Mouse (Mus musculus) thymus, adult 2 months (tissue): ENCODE results near the gene Sirt4. TPM values are rescaled to one million over a fixed set of nuclear protein-coding genes. Genes with fewer than 3 reads are reported as not detected.
"Not testable (repeated sequence)": the region's sequence is repeated elsewhere in the genome, so short reads cannot be mapped to it uniquely, and the experiment has no call there.

ENCODE experiments used
- DNase-seq: peaks from one replicate; pipeline ENCODE4 v3.0.0; 2021
- H3K27ac ChIP-seq: fragments of 200-500 bp; 2 replicates; pipeline ENCODE4 v1.5.1; 2012; ENCODE audit warnings: low read length, control low read depth; ENCODE audit not compliant: control insufficient read depth, insufficient read depth
- H3K27me3 ChIP-seq: fragments of 200-500 bp; 2 replicates; pipeline ENCODE4 v1.6.1; 2012; ENCODE audit warnings: mild to moderate bottlenecking, low read length, moderate library complexity, mixed read lengths; ENCODE audit not compliant: control insufficient read depth, insufficient read depth
- H3K36me3 ChIP-seq: fragments of 200-500 bp; 2 replicates; pipeline ENCODE4 v1.6.1; 2012; ENCODE audit warnings: mild to moderate bottlenecking, low read length, moderate library complexity; ENCODE audit not compliant: control insufficient read depth, insufficient read depth
- H3K4me1 ChIP-seq: fragments of 200-500 bp; replicated peaks from 2 replicates; pipeline ENCODE4 v1.6.1; 2012; ENCODE audit warnings: low read length; ENCODE audit not compliant: control insufficient read depth, insufficient read depth
- H3K4me3 ChIP-seq: fragments of 200-500 bp; 2 replicates; pipeline ENCODE4 v1.5.1; 2012; ENCODE audit warnings: mild to moderate bottlenecking, low read length, control low read depth, moderate library complexity; ENCODE audit not compliant: control insufficient read depth, insufficient read depth
- CTCF ChIP-seq: fragments of 200-500 bp; IDR thresholded peaks from 2 replicates; pipeline ENCODE4 v1.5.1; 2012; ENCODE audit warnings: mild to moderate bottlenecking, control low read depth, low read length, moderate library complexity, borderline replicate concordance; ENCODE audit not compliant: control insufficient read depth, poor library complexity, insufficient read depth; ENCODE audit errors: extremely low read depth
- POLR2A ChIP-seq: fragments of 200-500 bp; IDR thresholded peaks from 2 replicates; pipeline ENCODE4 v1.6.1; 2012; ENCODE audit warnings: mild to moderate bottlenecking, low read length, control low read depth, moderate library complexity; ENCODE audit not compliant: control insufficient read depth, poor library complexity, insufficient read depth; ENCODE audit errors: extremely low read depth
- WGBS: fragments of 180-500 bp; shearing (Covaris S2); methylation state at CpG from one replicate; pipeline ENCODE4 v1.1.7; 2018; 5-methylcytosine and 5-hydroxymethylcytosine counted together
- polyA plus RNA-seq: library from polyadenylated mRNA; depleted of rRNA; stranded (reverse); fragments of >200 nt; gene quantifications from 2 replicates; pipeline ENCODE4 v1.2.3, GENCODE M21; 2012

The Sirt4 gene
- polyA plus RNA-seq, 1 experiment: 48.6 TPM

- H3K4me1 ChIP-seq: peaks cover 68% of the 10 kb centered on the region
- H3K36me3 ChIP-seq: no peaks in the 10 kb centered on the region
- 94% methylated on average over 4 of the region's 4 CpGs for WGBS
- H3K27me3 ChIP-seq: no peaks in the 10 kb centered on the region
- H3K4me3 ChIP-seq: no peak overlapping the region
- peak overlapping the region; percentile 86 for H3K27ac ChIP-seq
- no peak for TF ChIP-seq CTCF
- TF ChIP-seq POLR2A: no peak
- DNase-seq: no peak
Observed at GRCm38 (mm10) chr5:115522531-115522930, 38.0 kb upstream of the Sirt4 start.

GRCm38 (mm10) chr5:115521553-115522461, 37.3 kb upstream of the Sirt4 start:
- DNase-seq: peak; percentile 68
- Histone ChIP-seq H3K27ac (peak overlapping the region; percentile 86), H3K4me1 (peaks cover 75% of the 10 kb centered on the region), H3K4me3 (peak overlapping the region; percentile 49), H3K27me3 (no peaks in the 10 kb centered on the region), H3K36me3 (no peaks in the 10 kb centered on the region)
- no peak for TF ChIP-seq POLR2A
- TF ChIP-seq CTCF: no peak
- 7% methylated on average over 21 of the region's 21 CpGs for WGBS

- Histone ChIP-seq H3K27me3 (no peaks in the 10 kb centered on the region), H3K4me3 (no peak overlapping the region), H3K36me3 (no peaks in the 10 kb centered on the region), H3K4me1 (peaks cover 80% of the 10 kb centered on the region), H3K27ac (no peak overlapping the region)
- WGBS: 71% methylated on average over 21 of the region's 21 CpGs
- DNase-seq: no peak
- TF ChIP-seq POLR2A (no peak), CTCF (no peak)
Observed at GRCm38 (mm10) chr5:115520325-115520869, 35.9 kb upstream of the Sirt4 start.

DNA sequence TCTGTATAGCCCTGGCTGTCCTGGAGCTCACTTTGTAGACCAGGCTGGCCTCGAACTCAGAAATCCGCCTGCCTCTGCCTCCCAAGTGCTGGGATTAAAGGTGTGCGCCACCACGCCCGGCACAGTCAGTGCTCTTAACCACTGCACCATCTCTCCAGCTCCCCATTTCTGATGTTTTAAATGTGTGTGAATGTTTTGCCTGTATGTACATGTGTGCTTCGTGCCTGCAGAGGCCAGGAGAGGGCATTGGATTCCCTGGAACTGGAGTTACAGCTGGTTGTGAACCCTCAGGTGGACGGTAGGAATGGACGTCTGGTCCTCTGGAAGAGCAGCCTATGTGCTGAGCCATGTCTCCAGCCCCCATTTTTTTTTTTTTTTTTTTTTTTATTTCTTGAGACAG, 33.7 kb upstream of the Sirt4 start:
- 96% methylated on average over 8 of the region's 8 CpGs for WGBS
- H3K27me3 ChIP-seq, H3K27ac ChIP-seq, H3K36me3 ChIP-seq, DNase-seq, H3K4me3 ChIP-seq: not testable (repeated sequence)
- peaks cover 81% of the 10 kb centered on the region for H3K4me1 ChIP-seq

GRCm38 (mm10) chr5:115517501-115517900, 33.0 kb upstream of the Sirt4 start:
- TF ChIP-seq POLR2A (no peak), CTCF (no peak)
- no peak overlapping the region for H3K4me3 ChIP-seq
- DNase-seq: peak; percentile 27
- H3K4me1 ChIP-seq: peaks cover 74% of the 10 kb centered on the region
- no peaks in the 10 kb centered on the region for H3K27me3 ChIP-seq
- H3K27ac ChIP-seq: peak overlapping the region; percentile 5; the same call in 1 of the 2 replicates
- WGBS: 12% methylated on average over 9 of the region's 9 CpGs
- no peaks in the 10 kb centered on the region for H3K36me3 ChIP-seq

DNA sequence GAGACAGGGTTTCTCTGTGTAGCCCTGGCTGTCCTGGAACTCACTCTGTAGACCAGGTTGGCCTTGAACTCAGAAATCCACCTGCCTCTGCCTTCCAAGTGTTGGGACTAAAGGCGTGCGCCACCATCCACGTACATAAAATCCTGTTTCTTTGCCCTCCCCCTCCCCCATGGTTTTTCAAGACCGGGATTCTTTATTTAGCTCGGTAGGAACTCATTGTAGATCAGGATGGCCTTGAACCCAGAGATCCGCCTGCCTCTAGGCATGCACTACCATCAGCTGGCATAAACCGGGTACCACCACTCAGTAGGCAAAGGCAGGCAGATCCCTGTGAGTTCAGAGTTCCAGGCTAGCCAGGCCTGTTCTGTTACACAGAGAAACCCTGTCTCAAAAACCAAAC, 32.4 kb upstream of the Sirt4 start:
- Histone ChIP-seq H3K4me3 (no peak overlapping the region), H3K27ac (peak overlapping the region; percentile 75; the same call in 1 of the 2 replicates), H3K36me3 (no peaks in the 10 kb centered on the region), H3K27me3 (no peaks in the 10 kb centered on the region), H3K4me1 (peaks cover 69% of the 10 kb centered on the region)
- DNase-seq: no peak
- 23% methylated on average over 7 of the region's 7 CpGs for WGBS
- TF ChIP-seq CTCF (no peak), POLR2A (no peak)
